Mouse (Mus musculus): ENCODE results near the gene Hk1. TPM values are rescaled to one million over a fixed set of nuclear protein-coding genes. Genes with fewer than 3 reads are reported as not detected.

Gene Hk1
- total and polyA plus RNA-seq, 3 experiments, result 192 to 740 (median 441) TPM

DNA sequence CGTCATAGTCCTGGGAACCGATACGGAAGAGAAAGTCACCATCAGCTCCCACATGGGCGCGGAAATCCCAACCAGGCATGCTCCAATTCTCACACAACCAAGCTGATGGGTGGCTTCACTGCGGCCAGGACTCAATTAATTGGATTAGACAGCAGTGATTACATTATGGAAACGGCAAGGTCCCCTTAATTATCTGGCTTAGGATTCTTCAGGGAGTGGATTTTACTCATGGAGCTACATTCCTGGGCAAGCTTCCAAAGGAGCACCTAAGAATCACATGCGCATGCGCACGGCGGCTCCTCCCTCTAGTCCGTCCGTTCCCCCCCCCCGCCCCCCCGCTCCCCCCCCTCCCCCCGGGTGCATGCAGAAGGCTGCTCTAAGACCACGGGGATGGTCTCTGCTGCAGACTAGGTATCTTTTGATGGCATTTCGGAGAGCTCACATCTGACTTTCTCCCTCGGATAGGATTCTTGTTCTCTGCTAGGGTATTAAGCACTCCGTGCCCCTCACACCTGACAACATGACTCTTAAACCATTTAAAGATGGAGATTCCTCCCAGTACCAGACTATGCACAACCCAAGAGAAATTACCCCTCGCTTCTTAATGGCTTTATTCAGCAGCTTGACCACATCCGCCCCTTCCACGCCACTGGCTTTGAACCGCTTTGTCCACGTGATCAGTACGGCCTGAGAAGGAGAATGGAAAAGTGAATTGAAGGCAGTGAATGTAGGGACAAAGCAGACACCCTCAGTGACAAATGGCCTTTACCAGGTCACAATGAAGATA, 83.4 kb downstream of the Hk1 start:
- H3K4me1 ChIP-seq (ENCODE audit: control insufficient read depth in 1 of 2, insufficient read depth in 2 of 2, low read length in 2 of 2), result no peaks in the 10 kb centered on the region
- no peak for DNase-seq (ENCODE audit: low read depth, low spot score)
- peaks cover 0 to 27% of the 10 kb centered on the region in 2 experiments; a peak in 2 of 4 replicates for H3K36me3 ChIP-seq (ENCODE audit: control insufficient read depth in 1 of 2, insufficient read depth in 2 of 2, low read length in 2 of 2)
- no peaks in the 10 kb centered on the region for H3K9me3 ChIP-seq (replicated peaks; ENCODE audit: insufficient read depth, low read length)
- no peak overlapping the region for H3K4me3 ChIP-seq (ENCODE audit: control insufficient read depth in 1 of 2, insufficient read depth in 1 of 2, low read depth in 2 of 2, low read length in 2 of 2)
- H3K79me2 ChIP-seq (ENCODE audit: control insufficient read depth, insufficient read depth, low read length, poor library complexity), result no peaks in the 10 kb centered on the region
- TF ChIP-seq ZC3H11A (IDR thresholded peaks at IDR 0.05; ENCODE audit: low read depth, low read length), result no peak
- no peak for TF ChIP-seq POLR2A (IDR thresholded peaks at IDR 0.05; ENCODE audit: control insufficient read depth in 1 of 2, insufficient read depth in 1 of 2, low read depth in 1 of 2, low read length in 2 of 2, poor library complexity in 1 of 2)
- no peak for TF ChIP-seq KAT2A (conservative IDR thresholded peaks at IDR 0.05; ENCODE audit: low read depth, low read length)
- TF ChIP-seq USF2 (IDR thresholded peaks at IDR 0.05; ENCODE audit: borderline replicate concordance in 1 of 2, insufficient read depth in 1 of 2, low read depth in 1 of 2, low read length in 2 of 2), result no peak
- TF ChIP-seq MAZ (IDR thresholded peaks at IDR 0.05; ENCODE audit: low read depth, low read length), result no peak
- TF ChIP-seq ZNF384 (IDR thresholded peaks at IDR 0.05; ENCODE audit: low read depth, low read length), result no peak
- TF ChIP-seq MEF2A (IDR thresholded peaks at IDR 0.05; ENCODE audit: extremely low read depth, insufficient replicate concordance, low read depth, low read length, poor library complexity, severe bottlenecking), result no peak
- no peak for TF ChIP-seq POLR2AphosphoS5 (IDR thresholded peaks at IDR 0.05; ENCODE audit: borderline replicate concordance, low read depth, low read length)
- H3K27ac ChIP-seq (ENCODE audit: control insufficient read depth, low read depth, low read length), result no peak overlapping the region
- no peak overlapping the region for H3K9ac ChIP-seq (ENCODE audit: control insufficient read depth, low read depth, low read length, poor library complexity, severe bottlenecking)
- no peaks in the 10 kb centered on the region for H3K27me3 ChIP-seq (ENCODE audit: control insufficient read depth in 1 of 2, insufficient read depth in 2 of 2, low read length in 2 of 2)

DNA sequence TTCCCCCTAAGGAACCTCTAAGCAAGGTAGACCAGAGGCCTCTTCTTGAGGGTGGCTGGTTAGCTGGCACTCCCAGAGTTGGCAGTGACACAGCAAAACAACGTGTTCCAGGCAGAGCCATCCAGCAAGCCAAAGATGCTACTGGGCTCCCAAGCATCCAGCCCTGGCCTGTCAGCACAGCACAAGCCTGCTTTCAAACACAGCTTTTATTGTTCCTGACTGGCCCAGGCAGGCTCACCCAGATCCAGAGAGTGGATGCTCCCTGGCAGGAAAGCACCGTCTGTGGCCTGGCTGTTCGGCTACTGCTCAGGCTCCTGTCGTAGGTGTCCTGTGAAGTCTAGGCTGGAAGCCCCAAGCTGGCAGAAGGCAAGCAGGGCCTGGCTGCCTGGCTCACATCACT, 85.6 kb downstream of the Hk1 start:
- peaks cover 0 to 30% of the 10 kb centered on the region in 2 experiments; a peak in 2 of 4 replicates for H3K36me3 ChIP-seq (ENCODE audit: control insufficient read depth in 1 of 2, insufficient read depth in 2 of 2, low read length in 2 of 2)
- H3K27me3 ChIP-seq (ENCODE audit: control insufficient read depth in 1 of 2, insufficient read depth in 2 of 2, low read length in 2 of 2), result no peaks in the 10 kb centered on the region
- DNase-seq (ENCODE audit: low read depth, low spot score), result no peak
- H3K79me2 ChIP-seq (ENCODE audit: control insufficient read depth, insufficient read depth, low read length, poor library complexity), result no peaks in the 10 kb centered on the region
- no peak overlapping the region for H3K9ac ChIP-seq (ENCODE audit: control insufficient read depth, low read depth, low read length, poor library complexity, severe bottlenecking)
- no peak overlapping the region for H3K4me3 ChIP-seq (ENCODE audit: control insufficient read depth in 1 of 2, insufficient read depth in 1 of 2, low read depth in 2 of 2, low read length in 2 of 2)
- no peaks in the 10 kb centered on the region for H3K9me3 ChIP-seq (replicated peaks; ENCODE audit: insufficient read depth, low read length)
- no peak overlapping the region for H3K27ac ChIP-seq (ENCODE audit: control insufficient read depth, low read depth, low read length)
- TF ChIP-seq MYB (IDR thresholded peaks at IDR 0.05; ENCODE audit: low read depth, low read length), result no peak
- no peak for TF ChIP-seq TBP (IDR thresholded peaks at IDR 0.05; ENCODE audit: low read depth, low read length)
- TF ChIP-seq ZC3H11A (IDR thresholded peaks at IDR 0.05; ENCODE audit: low read depth, low read length), result no peak
- TF ChIP-seq ZKSCAN1 (IDR thresholded peaks at IDR 0.05; ENCODE audit: low read depth, low read length), result no peak
- TF ChIP-seq SIN3A (IDR thresholded peaks at IDR 0.05; ENCODE audit: low read length), result no peak
- no peak for TF ChIP-seq CHD1 (IDR thresholded peaks at IDR 0.05; ENCODE audit: low read depth, low read length)
- TF ChIP-seq NRF1 (IDR thresholded peaks at IDR 0.05; ENCODE audit: insufficient read depth, low read depth, low read length, poor library complexity, severe bottlenecking), result no peak
- no peak for TF ChIP-seq TAL1 (IDR thresholded peaks at IDR 0.05; ENCODE audit: low read length)
- no peak for TF ChIP-seq MXI1 (IDR thresholded peaks at IDR 0.05; ENCODE audit: low read depth, low read length)
- TF ChIP-seq HCFC1 (IDR thresholded peaks at IDR 0.05; ENCODE audit: low read depth, low read length), result no peak
- no peak for TF ChIP-seq ZMIZ1 (IDR thresholded peaks at IDR 0.05; ENCODE audit: low read depth, low read length)
- no peak for TF ChIP-seq TCF12 (IDR thresholded peaks at IDR 0.05; ENCODE audit: low read depth, low read length)
- no peak for TF ChIP-seq RAD21 (IDR thresholded peaks at IDR 0.05; ENCODE audit: low read depth, low read length)
- no peak for TF ChIP-seq POLR2AphosphoS5 (IDR thresholded peaks at IDR 0.05; ENCODE audit: borderline replicate concordance, low read depth, low read length)
- no peak for TF ChIP-seq USF2 (IDR thresholded peaks at IDR 0.05; ENCODE audit: borderline replicate concordance in 1 of 2, insufficient read depth in 1 of 2, low read depth in 1 of 2, low read length in 2 of 2)
- no peak for TF ChIP-seq USF1 (IDR thresholded peaks at IDR 0.05; ENCODE audit: low read depth, low read length)
- no peak for TF ChIP-seq GABPA (IDR thresholded peaks at IDR 0.05; ENCODE audit: low read depth, low read length)
- no peak for TF ChIP-seq MAFK (IDR thresholded peaks at IDR 0.05; ENCODE audit: borderline replicate concordance, low read depth, low read length)
- no peak for TF ChIP-seq MYC (IDR thresholded peaks at IDR 0.05; ENCODE audit: low read depth, low read length)
- no peaks in the 10 kb centered on the region for H3K4me1 ChIP-seq (ENCODE audit: control insufficient read depth in 1 of 2, insufficient read depth in 2 of 2, low read length in 2 of 2)
